Mouse (Mus musculus) heart, postnatal 25 days (tissue): ENCODE measurements at regions not wholly inside any gene's neighbourhood (a gene's known extent, or its start where the extent isn't known, plus 50 kb on each side); places are given as distances from the start of the nearest gene placed in this dataset.
"Not testable (repeated sequence)": the region's sequence is repeated elsewhere in the genome, so short reads cannot be mapped to it uniquely, and the experiment has no call there.

Experiments used
- DNase-seq: peaks from one replicate; pipeline ENCODE4 v3.0.0; 2022; ENCODE audit warnings: low spot score
- intact Hi-C: fragments of 180-260 bp; cut with DNase I; formaldehyde crosslinking; loops from one replicate; pipeline ENCODE4 v1.15.1; 2025

DNA sequence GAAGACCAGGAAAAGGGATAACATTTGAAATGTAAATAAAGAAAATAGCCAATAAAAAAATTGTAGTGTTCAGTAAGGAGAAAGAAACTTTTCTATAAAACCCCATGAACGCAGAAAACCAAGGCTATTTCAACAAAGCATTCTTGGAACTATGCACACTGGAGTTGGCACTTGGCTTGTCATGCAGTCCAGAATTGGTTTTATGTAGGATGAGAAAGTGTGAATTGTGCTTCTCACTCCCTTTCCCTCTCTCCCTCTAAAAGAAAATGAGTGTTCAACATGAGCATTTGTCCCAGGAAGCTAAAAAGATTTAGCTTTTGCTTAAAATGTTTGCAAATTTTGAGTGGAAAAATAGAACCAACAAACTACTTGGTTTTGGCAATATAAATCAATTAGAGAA, 841.6 kb upstream of the Adam24 start:
- intact Hi-C loops = no loop called here
- no peak for DNase-seq

DNA sequence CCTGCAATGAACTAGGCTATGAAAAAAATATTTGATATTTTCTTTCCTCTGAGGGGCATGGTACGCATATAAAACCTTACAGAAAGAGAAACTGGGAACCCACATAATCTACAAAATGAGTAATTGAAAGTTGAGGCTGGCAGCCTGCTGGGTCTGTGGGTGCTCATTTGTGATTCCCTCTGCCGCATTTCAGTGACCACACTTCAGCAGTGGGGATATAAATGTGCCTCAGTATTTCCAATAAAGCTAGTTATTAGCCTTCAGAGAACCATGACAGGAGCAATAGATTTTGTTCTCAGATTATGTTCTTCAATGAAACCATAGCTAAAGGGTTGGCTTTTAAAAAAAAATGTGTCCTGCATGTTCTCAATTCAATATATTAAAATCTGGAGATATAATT, 828.0 kb upstream of the Adam24 start:
- intact Hi-C loops = no loop called here
- no peak for DNase-seq

DNA sequence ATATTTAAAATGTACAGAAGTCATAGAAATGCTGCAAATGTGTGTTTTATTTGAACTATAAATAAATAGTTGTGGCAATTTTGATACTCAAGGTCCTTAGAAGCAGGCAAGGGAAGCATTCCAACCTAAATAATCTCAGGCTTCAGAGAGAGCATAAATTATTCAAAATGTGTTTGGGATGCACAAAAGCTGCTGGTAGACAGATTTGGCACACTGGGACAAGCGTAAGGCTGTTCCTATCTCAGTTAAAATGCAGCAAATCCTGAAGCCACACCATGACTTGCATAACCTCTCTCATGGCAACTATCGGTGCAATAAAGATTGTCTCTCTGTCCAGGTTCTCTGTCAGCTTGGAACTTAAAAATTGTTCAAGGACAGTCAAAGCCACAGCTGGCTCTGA, 812.3 kb upstream of the Adam24 start:
- intact Hi-C loops = no loop called here
- no peak for DNase-seq

DNA sequence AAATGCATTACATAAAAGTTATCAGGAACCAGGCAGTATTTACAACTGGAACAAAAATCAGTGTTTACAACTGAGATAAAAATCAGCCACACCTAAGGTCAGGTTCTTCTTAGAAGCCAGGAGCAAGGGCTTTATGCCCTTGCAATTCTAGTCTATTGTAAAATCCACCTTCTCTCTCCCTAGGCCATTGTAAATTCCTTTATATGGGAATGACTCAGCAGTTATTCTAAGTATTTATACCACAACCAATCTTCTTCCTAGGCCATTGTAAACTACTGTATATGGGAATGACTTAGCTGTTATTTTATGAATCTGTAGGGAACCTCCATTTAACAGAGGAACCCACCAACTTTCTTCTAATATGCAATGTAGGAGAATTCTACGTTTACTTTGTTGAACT, 772.6 kb upstream of the Adam24 start:
- intact Hi-C loops = no loop called here
- DNase-seq = no peak

DNA sequence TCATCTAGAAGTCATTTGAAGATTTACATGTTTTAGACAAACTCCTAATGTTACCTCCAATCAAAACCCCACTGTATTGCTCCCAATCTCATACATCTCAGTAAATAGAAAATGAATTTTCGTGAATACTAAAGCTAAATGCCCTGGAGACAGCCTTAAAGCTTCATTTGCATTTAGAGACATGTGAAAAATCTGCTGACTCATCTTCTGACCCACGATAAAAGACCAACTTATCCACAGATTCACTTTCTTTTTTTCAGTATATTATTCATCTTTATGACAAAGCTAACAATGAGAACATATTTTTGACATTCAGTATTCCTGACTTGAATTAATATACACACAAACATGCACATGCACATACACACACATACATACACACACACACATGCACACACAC, 762.0 kb upstream of the Adam24 start:
- intact Hi-C loops = no loop called here
- no peak for DNase-seq

DNA sequence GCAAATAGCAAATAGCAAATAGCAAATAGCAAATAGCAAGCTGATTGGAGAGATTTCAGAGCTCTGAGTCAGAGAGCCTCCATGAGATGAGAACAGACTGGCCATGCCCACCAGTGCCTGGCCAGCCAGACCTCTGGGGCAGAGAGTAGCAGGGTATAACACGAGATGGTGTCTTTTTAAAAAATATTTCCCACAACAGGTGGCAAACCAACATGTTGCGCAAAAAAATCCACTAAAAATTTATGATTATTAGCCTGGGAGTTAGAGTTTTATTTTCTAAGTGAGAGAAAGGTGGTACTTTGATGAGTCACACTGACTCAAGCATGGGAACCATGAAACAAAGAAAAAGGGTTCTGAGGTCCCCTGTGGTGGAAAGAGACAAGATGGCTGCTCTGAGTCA, 753.5 kb upstream of the Adam24 start:
- intact Hi-C loops = no loop called here
- no peak for DNase-seq

DNA sequence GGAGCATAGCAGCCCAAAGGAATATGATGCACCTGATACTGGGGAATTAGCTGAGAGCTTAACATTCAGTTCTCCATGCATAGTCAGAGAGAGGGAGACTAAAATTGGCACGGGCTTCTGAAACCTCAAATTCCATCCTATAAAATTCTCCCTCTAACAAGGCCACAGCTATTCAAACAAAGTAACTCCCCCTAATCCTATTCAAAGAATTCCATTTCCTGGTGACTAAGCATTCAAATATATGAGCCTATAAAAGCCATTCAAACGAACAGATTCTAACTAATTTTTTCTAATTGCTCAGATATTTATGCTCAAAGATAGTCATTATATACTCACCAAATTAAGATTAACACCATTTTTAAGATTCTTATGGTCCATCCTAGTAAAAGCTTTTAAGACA, 751.1 kb upstream of the Adam24 start:
- DNase-seq = no peak
- intact Hi-C loops = no loop called here

DNA sequence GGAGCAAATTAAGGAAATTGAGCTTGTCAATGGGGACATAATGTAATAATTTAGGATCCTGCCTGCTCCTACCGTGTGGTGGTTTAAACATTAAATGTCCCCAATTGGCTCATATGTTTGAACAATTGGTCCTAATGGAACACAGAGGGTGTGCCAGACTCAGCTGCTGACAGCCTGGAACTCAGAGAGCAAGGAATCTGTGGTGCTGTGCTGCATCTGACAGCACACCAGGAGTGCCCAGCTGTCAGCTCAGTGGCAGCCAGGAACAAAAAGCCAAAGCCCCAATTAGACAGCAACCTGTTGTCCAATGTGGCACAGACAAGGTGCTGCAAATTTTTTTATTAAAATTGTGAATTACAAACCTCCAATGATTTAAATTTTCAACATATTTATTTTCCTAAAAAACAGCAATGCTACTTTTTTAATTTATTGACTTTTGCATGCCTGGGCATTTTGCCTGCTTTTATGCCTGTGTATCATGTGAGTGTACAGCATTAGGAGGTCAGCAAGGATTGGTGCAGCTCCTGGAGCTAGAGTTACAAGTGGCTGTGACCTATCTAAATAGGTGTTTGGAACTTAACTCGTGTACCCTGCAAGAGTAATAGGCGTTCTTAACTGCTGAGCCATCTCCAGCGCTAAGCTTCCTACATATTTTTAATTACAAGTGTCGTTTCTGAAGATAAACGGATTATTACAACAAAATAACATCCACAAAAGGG, 724.5 kb upstream of the Adam24 start:
- no peak for DNase-seq
- intact Hi-C loops = no loop called here

DNA sequence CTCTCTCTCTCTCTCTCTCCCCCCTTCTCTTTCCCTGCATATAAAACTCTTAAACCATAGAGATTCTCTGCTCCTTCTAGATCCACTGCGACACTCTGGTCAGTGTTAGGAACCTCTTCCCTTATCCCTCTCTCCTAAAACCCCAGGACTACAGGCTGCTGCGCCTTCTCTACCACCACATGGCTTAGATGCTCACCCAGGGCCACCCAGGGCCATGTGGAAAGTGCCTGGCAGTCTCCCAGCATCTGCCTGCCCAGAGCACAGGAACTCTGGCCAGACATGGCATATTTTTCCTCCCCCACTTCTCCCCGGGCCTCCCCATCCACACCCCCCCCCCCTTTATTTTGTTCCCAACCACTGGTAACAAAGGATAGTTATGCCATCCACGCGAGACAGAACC, 720.4 kb upstream of the Adam24 start:
- intact Hi-C loops = no loop called here
- no peak for DNase-seq

DNA sequence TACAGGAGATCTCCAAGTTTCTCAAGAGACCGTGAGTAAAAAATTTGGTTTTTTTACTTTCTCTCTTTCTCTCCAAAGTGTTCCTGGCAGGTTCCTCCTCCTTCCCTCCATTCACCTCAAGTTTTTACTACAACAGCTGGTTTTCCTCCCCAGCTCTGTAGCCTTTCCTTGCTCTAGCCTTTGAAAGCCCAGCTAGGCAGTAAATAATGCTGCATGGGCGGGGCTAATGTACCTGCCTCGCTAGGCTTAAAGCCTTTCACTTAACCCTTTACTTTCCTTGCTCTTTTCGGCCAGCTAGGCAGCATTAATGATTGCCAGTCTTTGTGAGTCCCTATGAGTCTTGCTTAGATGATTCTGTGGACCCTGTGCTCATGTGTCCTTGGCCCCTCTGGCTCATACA, 720.0 kb upstream of the Adam24 start:
- no peak for DNase-seq
- intact Hi-C loops = no loop called here

DNA sequence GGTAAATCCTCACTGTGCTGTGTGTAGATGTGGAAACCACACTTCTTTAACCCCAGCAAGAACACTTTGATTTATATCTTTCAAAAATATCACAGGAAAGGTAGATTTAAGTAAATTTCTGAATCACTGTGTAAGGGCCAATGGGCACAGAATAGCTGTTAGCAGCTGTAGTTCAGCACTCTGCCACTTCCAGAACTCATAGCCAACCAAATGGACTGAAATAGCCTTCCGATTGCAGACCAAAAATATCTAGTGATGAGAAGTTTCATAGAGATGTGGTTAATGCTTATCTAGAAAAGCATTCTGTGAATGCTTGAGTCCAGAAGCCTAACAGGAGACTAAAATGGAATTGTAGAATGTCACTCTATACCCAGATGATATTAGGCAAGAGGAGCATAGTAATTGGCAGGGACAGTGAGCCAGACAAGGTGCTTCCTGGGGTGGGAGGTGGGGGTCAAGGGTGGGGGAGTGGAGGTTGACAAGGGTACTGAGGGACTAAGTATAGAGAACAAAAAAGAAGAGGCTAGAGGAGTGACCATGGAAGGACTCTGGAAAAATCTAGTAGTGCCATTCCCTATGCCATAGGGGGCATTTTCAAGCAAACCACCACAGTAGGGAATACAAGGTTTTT, 669.6 kb upstream of the Adam24 start:
- no peak for DNase-seq
- intact Hi-C loops = no loop called here

DNA sequence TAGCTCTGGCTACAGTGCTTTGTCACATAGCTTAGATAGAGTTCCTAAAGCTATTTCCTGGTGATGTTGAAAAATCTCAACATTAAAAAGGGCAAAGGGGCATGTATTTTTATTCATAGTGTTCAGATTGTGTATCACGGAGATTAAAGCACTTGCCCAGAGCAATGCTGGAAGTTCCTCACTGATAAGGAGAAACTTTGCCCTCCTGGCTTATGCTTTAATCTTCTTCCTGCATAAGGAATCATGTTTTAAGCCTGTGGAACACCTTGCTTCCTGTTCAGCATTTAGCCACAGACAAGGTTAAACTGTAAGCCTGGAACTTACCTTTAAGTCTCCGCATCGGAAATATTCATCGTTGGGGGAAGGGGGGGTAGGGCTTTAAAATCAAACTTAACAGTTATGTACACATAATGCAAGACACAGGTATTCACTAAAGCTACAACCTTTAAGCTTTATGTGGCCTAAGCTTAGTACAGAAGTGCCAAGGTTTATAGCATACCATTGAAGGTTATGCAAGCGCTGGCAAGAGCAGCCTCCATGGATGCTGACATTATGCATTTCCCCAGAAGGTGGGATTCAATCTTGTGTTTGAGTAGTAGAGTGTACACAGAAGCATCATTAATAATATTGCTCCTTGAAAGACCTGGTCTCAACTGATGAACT, 655.5 kb upstream of the Adam24 start:
- DNase-seq = no peak
- intact Hi-C loops = no loop called here

DNA sequence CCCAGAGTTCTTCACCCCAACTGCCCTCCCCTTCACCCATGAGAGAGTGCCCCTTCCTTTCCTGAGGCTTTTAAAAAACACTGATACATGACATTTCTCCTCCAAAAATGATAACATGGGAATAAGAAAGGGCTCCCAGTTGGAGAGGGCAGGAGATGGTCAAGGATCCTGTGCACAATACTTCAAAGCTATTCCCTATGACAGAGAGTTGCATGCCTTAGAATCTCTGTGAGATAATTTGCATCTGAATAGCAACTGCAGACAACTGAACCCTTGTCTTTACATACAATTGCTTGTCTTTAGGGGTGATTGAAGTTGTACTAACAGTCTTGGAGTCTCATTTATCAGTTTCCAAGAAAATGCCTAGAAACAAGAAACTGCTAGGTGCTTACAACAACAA, 610.7 kb upstream of the Adam24 start:
- intact Hi-C loops = no loop called here

DNA sequence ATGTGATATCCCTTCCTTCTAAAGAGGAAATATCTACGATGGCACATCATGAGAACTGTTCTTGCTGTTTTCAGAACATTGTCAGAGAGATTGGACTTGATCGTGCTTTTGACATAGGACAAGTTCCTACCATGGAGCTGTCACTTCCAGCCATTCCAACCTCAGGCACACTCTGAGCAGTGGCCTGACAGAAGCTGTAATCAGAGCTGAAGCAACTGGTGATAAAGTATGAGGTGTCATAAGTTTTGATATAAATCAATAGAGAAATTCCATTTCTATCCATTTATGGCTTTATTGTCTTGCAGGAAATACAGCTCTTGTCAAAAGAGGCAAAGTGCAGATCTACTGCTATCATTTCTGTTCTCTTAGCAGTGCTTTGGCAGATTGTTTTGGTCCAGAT, 603.7 kb upstream of the Adam24 start:
- intact Hi-C loops = no loop called here
- no peak for DNase-seq

More for the DNA sequence above, 610.7 kb upstream of the Adam24 start:
- no peak for DNase-seq

DNA sequence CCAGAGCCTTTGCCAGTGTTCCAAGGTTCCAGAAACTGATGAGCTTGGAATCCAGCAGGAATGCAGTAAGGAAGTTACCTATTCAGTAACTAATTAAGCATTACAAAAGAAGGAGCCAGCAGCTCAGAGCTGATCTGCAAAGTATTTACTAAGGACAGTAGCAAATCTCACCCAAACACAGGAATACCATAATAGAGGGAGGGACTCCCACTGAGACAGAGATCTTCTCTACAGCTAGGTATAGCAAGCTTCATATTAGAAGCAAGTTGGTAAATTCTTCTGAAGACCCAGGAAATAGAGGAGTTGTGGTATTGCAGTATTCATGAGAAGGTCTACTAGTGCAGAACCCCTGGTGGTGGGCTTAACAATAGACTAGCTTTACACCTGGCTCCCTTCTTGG, 593.9 kb upstream of the Adam24 start:
- intact Hi-C loops, DNase-seq: not testable (repeated sequence)

DNA sequence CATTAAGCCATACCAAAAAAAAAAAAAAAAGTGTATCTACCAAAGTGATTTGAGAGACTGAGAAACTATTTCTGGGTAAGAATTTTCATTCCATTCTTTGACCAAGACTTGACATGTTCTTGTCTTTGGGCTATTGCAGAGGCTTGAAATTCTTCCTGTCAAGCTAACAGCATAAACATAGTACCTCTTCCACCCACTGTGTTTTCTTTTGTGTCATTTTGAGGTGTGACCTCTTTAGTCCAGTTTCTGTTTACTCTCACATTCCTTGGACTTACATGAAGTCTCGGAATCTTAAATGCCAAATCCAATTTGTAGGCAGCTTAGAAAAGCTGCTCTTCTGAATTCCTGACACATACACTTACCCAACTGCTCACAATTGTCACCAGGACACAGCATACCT, 590.7 kb upstream of the Adam24 start:
- intact Hi-C loops = no loop called here
- no peak for DNase-seq

DNA sequence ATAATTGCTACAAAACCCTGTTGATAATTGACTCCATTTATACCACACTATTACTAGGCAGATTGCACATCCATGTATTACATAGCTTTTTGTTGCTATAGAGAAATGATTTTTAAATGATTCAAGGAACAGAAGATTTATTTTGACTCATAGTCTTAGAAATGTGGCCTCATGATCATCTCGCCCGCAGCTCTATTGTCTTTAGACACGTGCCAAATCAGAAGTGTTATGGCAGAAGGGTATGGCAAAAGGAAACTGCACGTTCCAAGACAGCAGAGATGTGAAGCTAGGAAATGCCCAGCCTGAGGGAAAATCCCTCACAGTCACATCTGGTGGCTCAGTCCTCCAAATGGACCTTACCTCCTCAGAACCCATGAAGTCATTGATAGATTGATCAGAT, 585.5 kb upstream of the Adam24 start:
- intact Hi-C loops = no loop called here
- no peak for DNase-seq

DNA sequence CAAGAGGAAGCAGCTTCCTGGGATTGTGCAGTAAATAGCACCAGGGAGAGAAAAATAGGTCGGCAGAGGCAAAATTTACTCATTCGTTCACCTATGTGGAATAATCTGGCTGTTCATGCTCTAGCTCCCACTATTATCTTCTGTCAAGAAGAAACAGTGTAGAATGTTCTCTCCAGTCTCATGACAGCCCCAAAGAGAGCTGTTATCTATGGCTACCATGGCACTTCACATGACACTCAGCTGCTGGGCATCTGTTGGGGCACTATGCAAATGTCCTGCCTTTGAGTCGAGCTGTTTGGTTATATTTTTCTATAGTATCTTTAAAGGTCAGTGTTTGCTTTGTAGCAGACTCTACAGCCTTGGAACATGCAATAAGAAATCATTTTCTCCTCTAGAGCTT, 550.5 kb upstream of the Adam24 start:
- no peak for DNase-seq
- intact Hi-C loops = no loop called here

DNA sequence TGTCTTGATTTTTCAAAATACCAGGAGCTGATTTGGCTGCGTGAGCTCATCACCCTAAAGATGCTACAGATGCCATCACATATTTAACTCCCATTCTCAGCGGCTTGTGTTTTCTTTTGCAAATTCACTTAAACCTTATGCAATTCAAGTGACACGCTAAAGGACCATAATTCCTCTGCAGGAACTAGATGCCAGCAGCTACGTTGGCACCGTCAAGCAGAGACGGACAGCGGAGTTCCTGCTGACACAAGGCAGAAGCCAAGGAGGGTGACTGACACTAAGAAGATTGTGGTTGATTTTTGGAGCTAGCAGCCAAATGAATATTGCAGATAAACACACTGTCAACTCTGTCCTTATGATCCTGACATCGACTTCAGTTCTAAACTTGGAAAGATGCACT, 547.7 kb upstream of the Adam24 start:
- DNase-seq = no peak
- intact Hi-C loops = no loop called here

DNA sequence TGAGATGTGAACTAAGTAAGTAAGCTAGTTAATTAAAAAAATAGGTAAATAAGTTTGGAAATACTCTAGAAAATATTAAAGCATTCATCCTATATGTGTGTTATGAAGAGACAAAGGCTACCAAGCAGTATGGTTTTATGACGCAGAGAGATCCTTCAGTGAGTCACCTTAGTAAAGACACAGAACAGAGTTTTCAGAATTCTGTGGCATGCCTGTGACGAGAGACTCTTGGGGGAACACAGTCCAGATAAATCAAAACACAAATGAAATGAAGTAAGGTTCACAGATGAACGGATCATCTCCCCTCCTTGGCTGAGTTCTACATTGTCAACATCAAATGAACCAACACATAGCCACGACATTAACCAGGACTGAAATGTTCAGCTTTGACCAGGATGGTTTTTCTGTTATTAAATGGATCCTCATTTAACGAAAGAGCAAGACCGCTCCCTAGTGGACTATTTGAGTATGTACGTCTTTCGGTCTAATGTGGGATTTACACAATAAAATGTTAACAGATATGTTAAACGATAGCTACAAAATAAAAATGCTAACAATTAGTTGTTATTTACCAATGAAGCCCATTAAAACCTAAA, 542.1 kb upstream of the Adam24 start:
- no peak for DNase-seq
- intact Hi-C loops = loop anchor here (2.0 to 10.0 kb wide), 2 partner anchors 544 to 628 kb away; no protein-coding TSS in a partner anchor
